Mouse (Mus musculus): ENCODE measurements at regions not wholly inside any gene's neighbourhood (a gene's known extent, or its start where the extent isn't known, plus 50 kb on each side); places are given as distances from the start of the nearest gene placed in this dataset.
A peak's percentile ranks its signal among the peaks of the same experiment; 100 is the strongest.

DNA sequence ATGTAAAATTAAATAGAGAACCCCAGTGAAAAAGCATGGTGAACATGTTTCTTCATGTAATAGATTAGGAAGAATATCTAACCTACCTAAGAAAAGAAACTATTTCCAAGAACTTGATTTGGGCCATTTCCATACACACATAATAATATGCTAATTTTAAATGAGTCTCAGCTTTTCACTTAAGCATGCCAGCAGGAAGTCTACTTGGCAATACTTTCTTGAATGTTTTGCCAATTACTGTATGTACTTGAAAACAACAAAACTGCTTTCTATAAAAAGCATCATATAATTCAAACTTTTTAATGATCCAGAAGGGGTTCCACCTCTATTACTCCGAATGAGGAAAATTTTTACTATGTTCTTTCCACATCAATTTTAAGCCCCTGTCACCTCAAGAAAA is 1036.9 kb downstream of the Pcdh17 start:
- Histone ChIP-seq H3K27ac (ENCODE audit: low read length) (no peak overlapping the region), H3K9me3 (ENCODE audit: control insufficient read depth, low read depth, low read length) (no peaks in the 10 kb centered on the region), H3K4me3 (ENCODE audit: low read depth, low read length) (no peak overlapping the region), H3K27me3 (ENCODE audit: control insufficient read depth, insufficient read depth, low read length) (no peaks in the 10 kb centered on the region), H3K9ac (replicated peaks; ENCODE audit: low read depth, low read length) (no peak overlapping the region), H3K4me2 (replicated peaks; ENCODE audit: low read depth, low read length) (no peak overlapping the region), H3K36me3 (ENCODE audit: control insufficient read depth, insufficient read depth, low read length) (no peaks in the 10 kb centered on the region), H3K4me1 (ENCODE audit: control insufficient read depth, insufficient read depth, low read length) (no peaks in the 10 kb centered on the region)
- ATAC-seq (ENCODE audit: insufficient number of reproducible peaks, insufficient read depth, low FRiP score, low read depth): no peak
- 84% methylated on average over 1 of the region's 1 CpGs for WGBS

DNA sequence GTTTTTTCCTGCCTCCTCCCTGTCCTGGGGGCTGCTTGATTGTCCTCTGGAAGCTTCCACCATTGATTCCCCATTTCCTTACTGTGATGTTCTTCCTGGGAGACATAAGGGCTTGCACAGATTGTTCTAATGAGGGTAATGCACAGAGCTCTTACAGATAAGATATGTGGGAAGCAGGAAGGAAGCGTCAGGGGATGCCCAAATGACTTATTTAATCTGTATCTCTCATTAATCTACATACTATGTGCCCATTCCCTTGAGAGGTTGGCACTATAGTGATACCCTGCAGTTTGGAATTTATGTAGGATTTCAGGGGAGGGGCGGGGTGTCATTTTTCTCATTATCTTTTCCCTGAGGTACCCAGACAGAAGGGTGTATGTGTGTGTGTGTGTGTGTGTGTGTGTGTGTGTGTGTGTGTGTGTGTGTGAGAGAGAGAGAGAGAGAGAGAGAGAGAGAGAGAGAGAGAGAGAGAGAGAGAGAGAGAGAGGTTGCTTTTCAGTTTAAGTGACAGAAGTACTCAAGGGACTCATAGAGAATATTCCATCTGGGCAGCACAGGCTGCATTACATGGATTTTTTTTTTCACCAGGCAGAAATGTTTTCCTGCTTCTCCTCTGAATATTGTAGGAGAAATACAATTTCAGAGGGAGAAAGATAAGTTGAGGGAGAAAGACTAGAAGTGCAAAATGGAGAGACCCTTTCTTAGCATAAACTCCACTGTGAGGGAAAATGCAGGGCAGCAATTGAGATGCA is 1064.2 kb downstream of the Pcdh17 start:
- H3K9me3 ChIP-seq (ENCODE audit: control insufficient read depth, low read depth, low read length): no peaks in the 10 kb centered on the region
- no peaks in the 10 kb centered on the region for H3K27me3 ChIP-seq (ENCODE audit: control insufficient read depth, insufficient read depth, low read length)
- no peak overlapping the region for H3K4me3 ChIP-seq (ENCODE audit: low read depth, low read length)
- H3K9ac ChIP-seq (replicated peaks; ENCODE audit: low read depth, low read length): no peak overlapping the region
- H3K27ac ChIP-seq (ENCODE audit: low read length): no peak overlapping the region
- no peak for ATAC-seq (ENCODE audit: insufficient number of reproducible peaks, insufficient read depth, low FRiP score, low read depth)
- H3K4me2 ChIP-seq (replicated peaks; ENCODE audit: low read depth, low read length): no peak overlapping the region
- 64% methylated on average over 2 of the region's 2 CpGs for WGBS
- H3K4me1 ChIP-seq (ENCODE audit: control insufficient read depth, insufficient read depth, low read length): no peaks in the 10 kb centered on the region
- H3K36me3 ChIP-seq (ENCODE audit: control insufficient read depth, insufficient read depth, low read length): no peaks in the 10 kb centered on the region

DNA sequence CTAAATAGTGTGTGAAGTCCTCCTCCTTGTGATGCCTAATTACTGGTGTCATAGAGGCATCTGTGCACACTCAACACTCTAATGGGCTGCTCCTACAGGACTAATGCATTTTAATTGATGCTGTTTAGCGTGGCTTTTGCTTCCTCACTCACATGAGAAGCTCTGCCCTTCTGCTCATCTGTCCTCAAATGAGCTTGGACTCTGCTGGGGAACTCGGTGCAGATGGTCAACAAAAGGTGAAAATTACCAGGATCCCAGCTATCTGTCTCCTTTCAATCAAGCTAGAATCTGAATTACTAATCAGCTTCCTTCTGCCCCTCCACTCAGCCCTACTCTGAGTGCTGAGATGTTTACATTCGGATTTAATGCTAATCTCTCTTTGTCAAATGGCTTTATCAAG is 1065.2 kb downstream of the Pcdh17 start:
- H3K36me3 ChIP-seq (ENCODE audit: control insufficient read depth, insufficient read depth, low read length): no peaks in the 10 kb centered on the region
- H3K27ac ChIP-seq (ENCODE audit: low read length): no peak overlapping the region
- H3K4me2 ChIP-seq (replicated peaks; ENCODE audit: low read depth, low read length): no peak overlapping the region
- no peak overlapping the region for H3K4me3 ChIP-seq (ENCODE audit: low read depth, low read length)
- H3K27me3 ChIP-seq (ENCODE audit: control insufficient read depth, insufficient read depth, low read length): no peaks in the 10 kb centered on the region
- 6% methylated on average over 3 of the region's 3 CpGs for WGBS
- H3K4me1 ChIP-seq (ENCODE audit: control insufficient read depth, insufficient read depth, low read length): no peaks in the 10 kb centered on the region
- no peaks in the 10 kb centered on the region for H3K9me3 ChIP-seq (ENCODE audit: control insufficient read depth, low read depth, low read length)
- ATAC-seq (ENCODE audit: insufficient number of reproducible peaks, insufficient read depth, low FRiP score, low read depth): 0 out of 2 replicates have a peak, but pooled peaks have one; percentile 37
- no peak overlapping the region for H3K9ac ChIP-seq (replicated peaks; ENCODE audit: low read depth, low read length)

Measured in stomach, embryonic 14.5 days (tissue).